Mouse (Mus musculus) erythroblast, adult 5-6 weeks (primary cell): ENCODE results near the gene Ficd. TPM values are rescaled to one million over a fixed set of nuclear protein-coding genes. Genes with fewer than 3 reads are reported as not detected.

ENCODE experiments used
- ATAC-seq: replicated peaks from 2 replicates; pipeline ENCODE4 v1.8.0; 2016; ENCODE audit warnings: moderate number of reproducible peaks, mild to moderate bottlenecking, moderate TSS enrichment, inconsistent platforms; ENCODE audit not compliant: poor library complexity, low FRiP score, severe bottlenecking
- total RNA-seq, 2 experiments: library from RNA; stranded (forward) in 1 of 2; stranded (reverse) in 1 of 2; fragments of 150-400 nt in 1 of 2; fragments of 200-764, 138-1000 nt in 1 of 2; gene quantifications; 2 replicates each; pipeline versions ENCODE4 v1.2.3 to v1.2.4; 2015 to 2017; ENCODE audit warnings: low replicate concordance in 2 of 2

Ficd gene
- total RNA-seq (2015; ENCODE audit: low replicate concordance), result 1.3 TPM in 1 of 2 replicates, not detected in the other
- 0.56 and 0.94 TPM in 2 replicates for total RNA-seq (2017; ENCODE audit: low replicate concordance)

GRCm38 (mm10) chr5:113735345-113736112, at the start of gene Ficd:
Gene Ficd (plus strand): TSS chr5:113735803.
- ATAC-seq, result peak; percentile 95

GRCm38 (mm10) chr5:113687514-113687913, 48.1 kb upstream of the Ficd start:
- ATAC-seq, result peak; percentile 73

DNA sequence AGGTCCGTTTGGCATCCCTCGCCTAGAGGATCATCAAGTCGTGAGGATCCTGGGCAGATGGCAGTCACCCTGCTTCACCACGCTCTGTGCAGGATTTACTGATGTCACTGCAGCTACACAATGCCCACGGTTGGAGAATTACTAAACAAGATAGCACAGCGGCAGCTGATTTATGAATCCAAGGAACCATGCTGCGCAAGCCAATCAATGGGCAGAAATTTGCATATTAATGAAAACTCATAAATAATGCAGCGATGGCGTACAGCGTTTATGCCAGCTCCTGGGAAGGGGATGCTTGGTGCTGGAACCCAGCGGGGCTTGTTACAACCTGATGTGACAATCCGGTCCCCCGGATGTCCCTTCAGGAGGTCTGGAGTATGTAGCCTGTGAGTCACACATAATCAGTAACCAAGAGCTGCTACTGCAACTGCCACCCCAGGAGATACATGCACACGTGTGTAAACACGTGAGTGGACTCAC, 45.5 kb upstream of the Ficd start:
- no peak for ATAC-seq

- no peak for ATAC-seq
Observed at GRCm38 (mm10) chr5:113690866-113691265, 44.7 kb upstream of the Ficd start.

- ATAC-seq, result no peak
Observed at GRCm38 (mm10) chr5:113693196-113693755, 42.3 kb upstream of the Ficd start.

GRCm38 (mm10) chr5:113694000-113694399, 41.6 kb upstream of the Ficd start:
- ATAC-seq, result no peak

- ATAC-seq, result no peak
Observed at GRCm38 (mm10) chr5:113694415-113694814, 41.2 kb upstream of the Ficd start.

DNA sequence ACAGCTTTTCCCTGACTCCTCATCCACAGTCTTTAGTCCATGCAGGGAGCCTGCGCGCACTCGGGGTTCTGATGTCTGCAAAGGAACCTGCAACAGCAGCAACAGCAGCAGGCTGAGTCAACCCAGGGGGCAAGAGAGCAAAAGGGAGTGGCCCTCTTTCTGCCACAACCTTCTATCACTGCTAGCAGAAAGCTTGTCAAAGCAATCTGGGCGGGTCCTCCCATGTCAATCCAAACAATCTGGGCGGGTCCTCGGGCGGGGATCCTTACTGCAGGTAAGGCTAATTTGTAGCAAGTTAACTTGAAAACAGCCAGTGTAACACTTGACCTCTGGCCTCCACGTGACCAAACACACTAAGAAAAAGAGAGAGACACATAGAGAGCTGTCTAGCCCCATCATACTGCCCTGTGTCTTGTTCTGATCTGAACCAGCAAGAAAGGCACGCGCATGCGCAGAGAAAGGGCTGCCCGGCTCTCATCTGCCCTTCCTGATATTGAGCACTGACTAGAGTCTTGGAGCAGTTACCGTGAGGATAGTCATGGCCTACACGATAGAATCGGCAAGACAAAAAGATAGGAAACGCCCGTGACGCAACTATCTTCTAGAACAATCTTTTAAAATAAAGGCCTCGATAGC, 35.1 kb upstream of the Ficd start:
- no peak for ATAC-seq

DNA sequence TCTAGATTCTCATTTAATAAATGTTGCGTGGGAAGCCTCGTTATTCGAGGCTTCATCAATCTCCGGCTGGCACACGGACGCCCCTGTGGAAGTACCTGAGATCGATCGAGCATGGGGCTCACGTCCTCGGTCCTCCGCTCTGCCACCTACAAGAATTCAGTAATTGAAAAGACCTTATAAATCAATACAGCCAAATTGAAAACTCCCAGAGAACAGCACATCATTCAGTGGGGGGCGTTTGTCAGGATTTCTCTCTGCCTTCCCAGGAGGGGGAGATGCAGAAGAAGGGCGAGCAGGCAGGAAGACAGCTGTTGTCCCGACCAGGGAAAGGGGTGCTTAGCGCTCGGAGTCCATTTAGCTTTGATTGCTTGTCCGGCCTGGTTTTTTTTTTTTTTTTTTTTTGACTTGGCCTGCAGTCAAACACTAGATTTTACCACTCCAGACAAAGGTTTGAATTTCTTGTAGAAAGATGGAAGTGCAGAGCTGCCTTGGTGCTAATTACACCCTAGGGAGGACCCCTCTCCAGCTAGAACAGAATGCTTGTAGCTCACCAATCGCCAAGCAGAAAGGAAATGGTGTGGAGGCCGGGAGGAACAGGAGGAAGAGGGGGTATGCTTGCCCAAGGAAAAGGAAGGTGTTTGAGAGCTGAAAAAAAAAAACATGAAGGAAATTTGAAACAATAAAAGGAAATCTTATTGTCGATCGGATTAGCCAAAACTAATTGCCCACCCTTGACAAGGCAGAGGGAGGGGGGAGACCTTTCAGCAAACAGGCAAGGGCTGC, 31.6 kb upstream of the Ficd start:
- ATAC-seq, result no peak

GRCm38 (mm10) chr5:113712861-113713260, 22.7 kb upstream of the Ficd start:
- ATAC-seq, result no peak

GRCm38 (mm10) chr5:113716581-113717388, 18.8 kb upstream of the Ficd start:
- no peak for ATAC-seq

GRCm38 (mm10) chr5:113719221-113719661, 16.4 kb upstream of the Ficd start:
- ATAC-seq, result no peak

DNA sequence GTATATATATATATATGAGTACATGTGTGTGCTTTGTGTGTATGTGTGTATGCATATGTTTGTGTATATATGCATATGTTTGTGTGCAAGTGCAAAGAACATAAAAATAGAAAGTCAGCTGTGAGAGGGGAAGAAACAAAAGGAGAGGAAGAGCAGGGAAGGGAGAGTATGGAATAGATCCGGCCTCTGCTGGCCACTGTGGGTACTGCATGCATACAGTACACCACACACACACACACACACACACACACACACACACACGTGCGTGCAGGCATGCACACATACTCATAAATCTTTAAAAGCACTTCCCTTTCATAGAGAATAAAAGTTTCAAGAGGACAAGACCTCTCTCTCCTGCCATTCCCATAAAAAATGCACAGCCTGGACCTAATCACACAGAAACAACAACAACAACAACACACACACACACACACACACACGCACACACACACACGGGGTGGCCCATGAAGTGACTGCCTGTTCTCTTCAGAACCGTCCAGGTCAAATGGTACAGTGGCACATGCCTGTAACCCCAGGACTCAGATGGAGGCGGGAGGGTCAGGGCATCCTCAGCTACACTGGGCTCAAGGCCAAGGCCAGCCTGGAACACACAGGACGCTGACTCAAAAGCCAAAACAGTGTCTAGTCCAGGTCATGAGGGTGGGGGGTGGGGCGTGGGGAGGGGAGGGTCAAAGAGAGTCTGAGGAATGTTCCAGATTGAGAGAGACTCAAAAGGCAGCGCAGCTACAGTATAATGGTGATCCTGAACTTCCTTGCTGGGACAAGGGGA, 13.2 kb upstream of the Ficd start:
- no peak for ATAC-seq

GRCm38 (mm10) chr5:113723567-113724237, 11.9 kb upstream of the Ficd start:
- no peak for ATAC-seq

DNA sequence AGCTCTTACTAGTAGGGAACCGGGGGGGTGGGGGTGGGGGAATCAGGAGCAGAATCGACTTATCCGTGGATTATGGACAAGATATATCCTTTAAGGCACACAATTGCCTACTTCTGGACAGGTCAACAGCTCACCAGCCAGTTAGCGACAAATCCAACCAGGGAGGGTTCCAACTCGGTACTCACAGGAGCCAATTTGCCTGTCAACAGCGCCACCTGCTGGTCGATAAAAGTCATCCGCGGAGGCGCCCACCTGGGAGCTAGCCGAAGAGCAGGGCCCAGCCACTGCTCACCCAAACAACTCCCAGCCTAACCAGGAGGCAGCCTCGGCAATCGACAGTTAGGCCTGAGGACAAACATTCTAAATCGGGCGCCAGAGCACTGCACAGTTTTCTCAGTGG, 11.2 kb upstream of the Ficd start, which contains the start of gene 1700069L16Rik:
Gene 1700069L16Rik (minus strand): TSS at position 327 of the 400 bp plus-strand sequence.
- ATAC-seq, result peak; percentile 72

- no peak for ATAC-seq
Observed at GRCm38 (mm10) chr5:113725417-113725816, 10.2 kb upstream of the Ficd start.

DNA sequence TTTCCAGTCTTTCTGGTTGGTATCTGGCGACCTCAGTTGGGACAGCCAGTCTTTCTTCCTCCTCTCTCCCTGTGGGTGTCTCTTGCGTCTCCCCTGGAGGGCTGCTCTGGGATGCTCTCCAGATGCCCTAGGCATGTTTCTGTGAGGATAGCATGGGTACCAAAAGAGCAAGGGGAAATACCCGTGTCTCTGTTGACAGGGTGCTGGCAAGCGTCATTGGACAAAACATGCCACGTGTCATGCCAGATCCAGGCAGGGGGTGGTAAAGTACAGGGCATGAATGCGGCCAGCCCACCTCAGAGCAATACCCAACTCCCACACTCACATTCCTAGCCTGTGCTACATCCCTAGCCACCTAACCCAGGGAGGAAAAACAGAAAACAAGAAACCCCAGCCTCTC, 9.0 kb upstream of the Ficd start:
- no peak for ATAC-seq

GRCm38 (mm10) chr5:113727238-113727637, 8.4 kb upstream of the Ficd start:
- no peak for ATAC-seq
